Mouse (Mus musculus) heart, postnatal 0 days (tissue): ENCODE data around the gene Adad2. TPM values are rescaled to one million over a fixed set of nuclear protein-coding genes. Genes with fewer than 3 reads are reported as not detected.

Source experiments
- ATAC-seq: fragments of 200-750 bp; cut with Nextera tagmentation; 2 replicates; pipeline ENCODE4 v1.8.0; 2017; ENCODE audit warnings: low read depth, moderate number of reproducible peaks, moderate library complexity; ENCODE audit not compliant: insufficient read depth
- DNase-seq: peaks from one replicate; pipeline ENCODE4 v3.0.0-alpha.2; 2016; ENCODE audit warnings: low spot score
- H3K27ac ChIP-seq: fragments of 300-500 bp; sonication (generic); 2 replicates; pipeline ENCODE4 v1.5.1; 2014; ENCODE audit warnings: low read depth, mild to moderate bottlenecking
- H3K27me3 ChIP-seq: fragments of 300-500 bp; sonication (generic); 2 replicates; pipeline ENCODE4 v1.6.1; 2014; ENCODE audit warnings: low read length, mixed read lengths; ENCODE audit not compliant: control insufficient read depth, insufficient read depth
- H3K36me3 ChIP-seq: fragments of 300-500 bp; sonication (generic); replicated peaks from 2 replicates; pipeline ENCODE4 v1.6.1; 2014; ENCODE audit warnings: low read length, mixed read lengths; ENCODE audit not compliant: control insufficient read depth, insufficient read depth
- H3K4me1 ChIP-seq: fragments of 300-500 bp; sonication (generic); 2 replicates; pipeline ENCODE4 v1.6.1; 2014; ENCODE audit warnings: antibody characterized with exemption; ENCODE audit not compliant: control insufficient read depth, insufficient read depth
- H3K4me2 ChIP-seq: fragments of 300-500 bp; sonication (generic); 2 replicates; pipeline ENCODE4 v1.6.1; 2014; ENCODE audit warnings: low read depth, mild to moderate bottlenecking, low read length, moderate library complexity
- H3K4me3 ChIP-seq: fragments of 300-500 bp; sonication (generic); 2 replicates; pipeline ENCODE4 v1.5.1; 2014; ENCODE audit warnings: low read depth, low read length
- H3K9ac ChIP-seq: fragments of 300-500 bp; sonication (generic); replicated peaks from 2 replicates; pipeline ENCODE4 v1.6.1; 2014; ENCODE audit warnings: low read depth, low read length, mixed read lengths
- H3K9me3 ChIP-seq: fragments of 300-500 bp; sonication (generic); replicated peaks from 2 replicates; pipeline ENCODE4 v1.6.1; 2016; ENCODE audit warnings: low read length; ENCODE audit not compliant: control insufficient read depth
- CTCF ChIP-seq: IDR thresholded peaks from 2 replicates; pipeline ENCODE4 v1.5.1; 2016; ENCODE audit warnings: antibody characterized with exemption, control low read depth, low read depth
- EP300 ChIP-seq: IDR thresholded peaks from 2 replicates; pipeline ENCODE4 v1.6.1; 2016; ENCODE audit warnings: antibody characterized with exemption, low read depth
- WGBS: fragments of 180-500 bp; shearing (Covaris S2); extraction: QIAGEN DNeasy Blood & Tissue Kit; methylation state at CpG from one replicate; pipeline ENCODE4 v1.1.7; 2014; 5-methylcytosine and 5-hydroxymethylcytosine counted together
- polyA plus RNA-seq: library from polyadenylated mRNA; unstranded; fragments of >200 nt; fragmentation: Nextera tagmentation; extraction: Ambion mirVana; gene quantifications from 2 replicates; pipeline ENCODE4 v1.2.1, GENCODE M21; 2015
- total RNA-seq: library from RNA; depleted of rRNA; stranded (reverse); fragments of >200 nt; gene quantifications from 2 replicates; pipeline ENCODE4 v1.2.3, GENCODE M21; 2014; ENCODE audit warnings: low replicate concordance

Gene Adad2
- total and polyA plus RNA-seq, 2 experiments from 2014 or later: not detected

- Histone ChIP-seq H3K4me3 (no peak overlapping the region), H3K27ac (no peak overlapping the region), H3K36me3 (no peaks in the 10 kb centered on the region), H3K9me3 (no peaks in the 10 kb centered on the region), H3K4me2 (no peak overlapping the region), H3K9ac (no peak overlapping the region), H3K27me3 (peaks cover 33% of the 10 kb centered on the region), H3K4me1 (no peaks in the 10 kb centered on the region)
- 26% methylated on average over 14 of the region's 14 CpGs for WGBS
- ATAC-seq (no peak), DNase-seq (no peak)
- TF ChIP-seq CTCF: no peak
- TF ChIP-seq EP300: no peak
These were observed 22.2 kb downstream of the Adad2 start for GRCm38 (mm10) chr8:119634616-119635336.

GRCm38 (mm10) chr8:119635378-119635777 lies 22.8 kb downstream of the Adad2 start, which contains the start of gene Kcng4:
TSS of gene Kcng4 (minus strand) at chr8:119635680.
- DNase-seq: no peak
- no peak; the same call in 1 of the 2 replicates for ATAC-seq
- Histone ChIP-seq H3K9ac (no peak within 1 kb of the TSS), H3K4me2 (no peak within 1 kb of the TSS), H3K27ac (no peak within 1 kb of the TSS), H3K27me3 (peaks cover 33% of the 10 kb centered on the region), H3K4me3 (no peak within 1 kb of the TSS), H3K36me3 (no peaks in the 10 kb centered on the region), H3K4me1 (no peaks in the 10 kb centered on the region), H3K9me3 (no peaks in the 10 kb centered on the region)
- WGBS: 33% methylated on average over 6 of the region's 6 CpGs
- no peak for TF ChIP-seq EP300
- TF ChIP-seq CTCF: no peak

- no peak overlapping the region for H3K27ac ChIP-seq
- TF ChIP-seq EP300: no peak
- TF ChIP-seq CTCF: no peak
- no peak for DNase-seq
- no peak overlapping the region for H3K4me3 ChIP-seq
- no peaks in the 10 kb centered on the region for H3K4me1 ChIP-seq
- no peak overlapping the region for H3K4me2 ChIP-seq
- H3K27me3 ChIP-seq: peaks cover 33% of the 10 kb centered on the region
- no peak for ATAC-seq
- H3K9me3 ChIP-seq: no peaks in the 10 kb centered on the region
- no peak overlapping the region for H3K9ac ChIP-seq
- H3K36me3 ChIP-seq: no peaks in the 10 kb centered on the region
- WGBS: 34% methylated on average over 2 of the region's 2 CpGs
These were observed 23.4 kb downstream of the Adad2 start for GRCm38 (mm10) chr8:119635958-119636357.

GRCm38 (mm10) chr8:119636766-119637165 lies 24.2 kb downstream of the Adad2 start:
- H3K9ac ChIP-seq: no peak overlapping the region
- 70% methylated on average over 7 of the region's 7 CpGs for WGBS
- no peak for TF ChIP-seq CTCF
- TF ChIP-seq EP300: no peak
- no peaks in the 10 kb centered on the region for H3K9me3 ChIP-seq
- ATAC-seq (no peak), DNase-seq (no peak)
- H3K4me2 ChIP-seq: no peak overlapping the region
- H3K27ac ChIP-seq: no peak overlapping the region
- H3K27me3 ChIP-seq: peaks cover 32% of the 10 kb centered on the region
- H3K4me3 ChIP-seq: no peak overlapping the region
- no peaks in the 10 kb centered on the region for H3K36me3 ChIP-seq
- H3K4me1 ChIP-seq: no peaks in the 10 kb centered on the region

- H3K9me3 ChIP-seq: no peaks in the 10 kb centered on the region
- no peaks in the 10 kb centered on the region for H3K4me1 ChIP-seq
- H3K27ac ChIP-seq: no peak overlapping the region
- peaks cover 25% of the 10 kb centered on the region for H3K27me3 ChIP-seq
- no peak overlapping the region for H3K4me2 ChIP-seq
- H3K4me3 ChIP-seq: no peak overlapping the region
- ATAC-seq (no peak), DNase-seq (no peak)
- H3K36me3 ChIP-seq: no peaks in the 10 kb centered on the region
- WGBS: 90% methylated on average over 4 of the region's 4 CpGs
- no peak for TF ChIP-seq EP300
- no peak for TF ChIP-seq CTCF
- no peak overlapping the region for H3K9ac ChIP-seq
These were observed 24.8 kb downstream of the Adad2 start for GRCm38 (mm10) chr8:119637381-119637780.

GRCm38 (mm10) chr8:119638261-119638660 lies 25.7 kb downstream of the Adad2 start:
- no peak for DNase-seq
- Histone ChIP-seq H3K9ac (no peak overlapping the region), H3K27me3 (peaks cover 18% of the 10 kb centered on the region), H3K36me3 (no peaks in the 10 kb centered on the region), H3K27ac (no peak overlapping the region), H3K4me3 (no peak overlapping the region), H3K9me3 (no peaks in the 10 kb centered on the region), H3K4me1 (no peaks in the 10 kb centered on the region), H3K4me2 (no peak overlapping the region)
- 68% methylated on average over 6 of the region's 6 CpGs for WGBS
- no peak for ATAC-seq
- TF ChIP-seq EP300: no peak
- TF ChIP-seq CTCF: no peak
